Mouse (Mus musculus) neutrophil, adult 83 days (primary cell): Measurements from ENCODE around the gene Olfr1329. TPM values are rescaled to one million over a fixed set of nuclear protein-coding genes. Genes with fewer than 3 reads are reported as not detected.

Experiments used
- total RNA-seq, 2 experiments: library from RNA; stranded (reverse); gene quantifications; one replicate each; pipeline ENCODE4 v1.2.4; 2023

Olfr1329 gene
- total RNA-seq: not detected

DNA sequence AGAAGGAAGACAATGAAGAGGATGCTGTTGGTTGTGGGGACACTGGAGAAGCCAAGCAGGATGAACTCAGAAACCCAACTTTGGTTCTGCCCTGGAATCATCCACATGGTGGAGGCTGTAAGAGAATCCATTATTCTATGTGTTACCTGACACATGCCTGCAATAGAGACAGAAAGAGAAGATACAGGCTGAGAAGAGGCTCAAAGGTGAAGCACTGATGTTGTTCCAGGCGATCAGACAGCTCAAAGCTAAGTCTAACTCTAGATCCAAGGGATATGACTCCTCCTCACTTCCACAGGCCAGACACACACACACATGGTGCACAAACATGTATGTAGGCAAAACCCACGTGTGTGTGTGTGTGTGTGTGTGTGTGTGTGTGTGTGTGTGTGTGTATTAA is at the start of gene Olfr1329:
Olfr1329 (minus strand) TSS at position 101 of the 400 bp plus-strand sequence.

GRCm38 (mm10) chr4:118961141-118961628 is 43.9 kb upstream of the Olfr1329 start, which contains the start of gene Lao1:
Gene Lao1 (plus strand): TSS chr4:118961578.

GRCm38 (mm10) chr4:118938512-118938911 is 21.2 kb upstream of the Olfr1329 start, which contains the start of gene Olfr1328:
Gene Olfr1328 (minus strand): TSS chr4:118938612.

GRCm38 (mm10) chr4:118888297-118888696 is 29.0 kb downstream of the Olfr1329 start, which contains the start of gene Olfr1330:
Gene Olfr1330 (plus strand): TSS chr4:118888597.

Other genes with a start within 250 kb of the Olfr1329 start
- gene Olfr1342, start 224.7 kb downstream of the Olfr1329 start, total RNA-seq: not detected
- gene Olfr1341, start 213.9 kb downstream of the Olfr1329 start, total RNA-seq: not detected
- gene Olfr1340, start 197.3 kb downstream of the Olfr1329 start, total RNA-seq: not detected
- gene Olfr1339, start 185.3 kb downstream of the Olfr1329 start, total RNA-seq: not detected
- not detected for gene Olfr1338, start 158.7 kb downstream of the Olfr1329 start, total RNA-seq
- not detected for gene Olfr1337, start 134.9 kb downstream of the Olfr1329 start, total RNA-seq
- not detected for gene Olfr1335, start 107.5 kb downstream of the Olfr1329 start, total RNA-seq
- gene Olfr1333, start 81.2 kb downstream of the Olfr1329 start, total RNA-seq: not detected
- gene Olfr1331, start 52.8 kb downstream of the Olfr1329 start, total RNA-seq: not detected
- not detected for gene Olfr1330, start 28.9 kb downstream of the Olfr1329 start, total RNA-seq
- not detected for gene Olfr1328, start 21.1 kb upstream of the Olfr1329 start, total RNA-seq
- not detected for gene Lao1, start 44.1 kb upstream of the Olfr1329 start, total RNA-seq
- 10 to 100 TPM; 16.5 to 24.6 TPM for gene Slc2a1, start 191.2 kb upstream of the Olfr1329 start, total RNA-seq